Mouse (Mus musculus): ENCODE data around the gene Jph2.

GRCm38 (mm10) chr2:163412846-163413590, 15.2 kb upstream of the Jph2 start:
- TF ChIP-seq GATA1 (IDR thresholded peaks at IDR 0.05; ENCODE audit: low read length), result no peak
- no peak for TF ChIP-seq TAL1 (IDR thresholded peaks at IDR 0.05; ENCODE audit: low read length)

All from erythroblast, embryonic 14.5 days (primary cell).